Mouse (Mus musculus): ENCODE data around the gene Aig1.

The Aig1 gene

DNA sequence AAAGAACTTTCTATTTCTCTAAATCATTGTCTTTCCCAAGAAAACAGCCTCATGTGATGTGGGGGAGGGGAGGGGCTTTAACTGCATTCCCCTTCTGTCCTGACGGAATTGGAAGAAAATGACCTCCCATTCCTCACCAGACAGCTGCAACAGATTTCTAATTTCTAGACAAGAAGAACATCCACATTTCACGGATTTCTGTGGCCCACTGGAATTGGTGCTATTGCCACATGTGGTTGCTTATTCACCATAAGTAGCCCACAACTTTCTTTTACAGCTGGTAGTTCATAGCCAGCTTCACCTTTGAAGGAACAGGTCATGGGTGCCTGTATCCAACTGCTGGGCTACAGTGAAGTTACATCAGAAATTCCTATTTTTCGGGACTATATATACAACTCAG, 93.9 kb downstream of the Aig1 start:
- no peak for DNase-seq

DNA sequence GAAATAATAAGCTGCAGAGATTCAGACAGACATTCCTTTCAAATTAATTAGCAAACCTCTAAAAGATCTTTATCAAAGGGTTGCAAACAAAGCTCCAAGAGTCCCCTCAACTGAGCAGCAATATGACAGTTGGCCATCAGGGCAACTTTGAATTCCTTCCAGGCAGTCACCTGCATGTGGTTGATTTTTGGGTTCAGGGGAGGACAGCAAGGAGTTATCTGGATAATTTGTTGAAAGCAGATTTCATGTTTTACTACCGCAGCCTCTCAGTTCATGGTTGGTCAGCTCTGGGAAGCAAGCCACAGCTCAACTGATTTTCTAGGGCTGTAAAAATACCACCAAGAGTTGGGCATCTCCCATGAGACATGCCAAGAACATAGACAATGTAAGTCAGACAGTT, 98.1 kb downstream of the Aig1 start:
- DNase-seq = no peak

DNA sequence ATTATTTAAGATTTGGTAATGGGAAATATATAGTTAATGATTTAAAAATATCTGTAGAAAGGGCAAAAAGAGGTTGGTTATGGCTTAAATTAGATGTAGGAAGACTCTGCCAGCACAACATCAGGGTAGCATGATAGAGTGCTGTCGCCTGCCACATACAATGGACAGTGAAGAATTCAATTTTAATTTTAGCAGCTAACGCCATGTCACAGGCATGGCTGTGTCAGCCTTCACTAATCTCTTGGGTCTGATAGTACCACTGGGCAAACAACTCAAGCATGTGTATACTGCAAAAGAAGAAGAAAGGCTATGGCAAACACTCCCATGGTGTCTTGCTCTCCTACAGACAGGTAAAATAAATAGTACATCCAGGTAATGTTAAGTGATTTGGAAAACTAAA, 99.0 kb downstream of the Aig1 start:
- no peak for DNase-seq

DNA sequence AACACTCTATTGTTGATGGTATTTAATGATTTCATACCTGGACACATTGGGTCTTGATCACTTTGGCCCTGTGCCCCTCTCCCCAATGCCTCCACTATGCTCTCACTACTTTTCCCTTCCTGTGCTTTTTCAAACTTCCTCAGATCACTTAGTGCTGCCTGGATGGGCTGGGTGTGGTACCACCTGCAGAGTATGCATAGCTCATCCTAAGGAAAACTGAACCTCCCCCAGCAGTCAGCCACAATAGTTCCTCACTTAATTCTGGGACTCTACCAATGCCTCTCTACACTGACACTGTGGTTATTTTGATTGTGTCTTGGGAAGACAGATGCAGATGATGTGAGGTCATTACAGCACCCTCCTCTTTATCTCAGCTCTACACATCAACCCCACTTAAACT, 99.9 kb downstream of the Aig1 start:
- no peak for DNase-seq

DNA sequence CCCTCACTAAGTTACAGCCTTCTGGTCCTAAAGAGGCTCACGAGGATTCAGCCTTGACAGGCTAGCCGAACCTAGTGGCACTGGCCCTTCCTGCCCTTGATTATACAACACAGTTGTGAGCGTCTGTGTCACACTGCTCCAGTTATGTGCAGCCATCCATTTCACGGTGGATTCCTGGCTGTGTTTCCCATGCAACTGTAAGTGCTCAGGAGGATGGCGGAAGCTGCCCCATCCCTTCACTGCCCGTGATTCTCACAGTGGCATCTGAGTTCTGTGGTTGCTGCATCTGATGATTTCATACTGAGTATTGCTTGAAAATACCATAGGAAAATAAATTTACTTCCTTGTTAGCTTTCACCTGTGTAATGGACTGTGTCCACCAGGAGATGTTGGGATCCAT, 101.7 kb downstream of the Aig1 start:
- DNase-seq = no peak

DNA sequence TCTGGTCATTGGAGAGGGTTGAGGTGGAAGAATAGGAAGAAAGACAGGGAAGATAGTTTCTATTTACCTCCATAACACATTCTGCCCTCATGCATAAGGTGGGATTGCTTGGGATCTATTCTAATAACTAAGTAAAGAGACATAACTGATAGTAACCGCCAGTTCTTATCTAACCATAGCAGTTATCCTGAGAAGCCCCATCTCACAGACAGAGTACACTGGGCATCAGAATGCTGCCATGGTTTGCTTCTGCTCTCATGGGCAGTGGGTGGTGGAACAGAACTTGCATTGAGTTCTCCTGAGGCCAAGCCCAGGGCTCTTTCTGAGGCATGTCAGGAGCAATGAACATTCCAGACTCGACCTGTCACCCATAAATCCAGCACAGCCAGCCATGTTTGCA, 105.6 kb downstream of the Aig1 start:
- DNase-seq = no peak

DNA sequence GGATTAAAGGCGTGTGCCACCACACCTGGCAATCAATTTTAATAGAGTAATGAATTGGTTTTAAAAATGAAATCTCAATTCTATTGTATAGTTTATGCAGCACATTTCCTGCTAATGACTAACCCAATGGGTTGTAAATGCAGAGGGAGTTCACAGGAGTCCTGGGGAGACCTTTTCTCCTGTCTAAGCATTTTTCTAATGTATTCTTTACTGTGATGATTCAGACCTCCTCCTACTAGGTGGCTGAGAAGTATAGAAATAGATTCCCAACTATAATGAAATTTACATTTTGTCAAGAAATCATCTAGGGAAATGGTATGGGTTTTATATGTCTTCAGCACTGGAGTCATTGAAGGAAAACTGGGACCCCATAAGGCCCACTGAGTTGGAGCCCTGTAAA, 114.1 kb downstream of the Aig1 start:
- DNase-seq = no peak

DNA sequence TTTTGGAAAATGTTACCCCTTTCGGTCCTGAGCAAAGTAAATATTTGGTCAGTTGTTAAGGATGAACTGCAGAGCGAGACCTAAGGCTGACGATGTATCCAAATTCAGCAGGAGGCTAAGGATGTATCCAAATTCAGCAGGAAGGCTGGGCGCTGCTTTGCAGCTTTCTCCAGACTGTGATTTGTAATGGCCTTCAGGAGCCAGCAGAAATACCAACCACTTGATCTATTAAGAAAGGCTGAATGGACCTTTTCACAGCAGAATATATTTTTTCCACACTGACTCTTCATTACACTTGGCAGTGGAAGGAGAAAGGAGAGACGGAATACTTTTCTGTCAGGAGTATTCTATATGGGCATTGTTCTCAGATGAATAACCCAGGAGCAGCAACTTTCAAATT, 115.0 kb downstream of the Aig1 start:
- no peak for DNase-seq

DNA sequence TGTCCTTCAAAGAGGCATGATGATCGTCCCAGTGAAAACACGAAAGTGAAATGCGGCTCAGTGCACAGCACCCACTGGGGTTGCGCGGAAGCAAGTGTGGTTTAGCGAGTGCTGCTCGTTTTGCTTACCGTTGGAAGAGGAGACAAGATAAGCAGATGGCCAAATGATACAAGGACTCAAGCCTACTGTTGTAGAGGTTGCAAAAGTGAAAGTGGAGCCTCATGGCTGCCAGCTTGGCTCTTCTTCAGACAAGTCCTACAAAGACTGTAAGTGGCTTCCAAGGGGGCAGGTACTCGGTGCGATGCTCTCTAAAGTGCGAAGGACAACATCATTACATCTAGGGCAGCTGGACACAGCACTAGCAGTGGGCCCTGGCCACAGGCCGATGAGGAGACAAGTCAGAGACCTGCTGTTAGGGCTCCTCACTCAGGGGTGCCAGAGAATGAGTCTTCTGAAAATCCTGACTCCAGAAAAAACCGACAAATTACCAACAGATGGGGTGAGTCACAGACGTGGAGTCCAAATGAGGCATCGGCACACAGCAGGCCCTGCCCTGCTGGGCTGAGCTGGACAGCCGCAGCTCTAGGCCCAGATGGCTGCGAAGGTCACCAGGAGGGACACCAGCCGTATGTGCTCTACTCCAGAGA, 129.2 kb downstream of the Aig1 start:
- no peak for DNase-seq

DNA sequence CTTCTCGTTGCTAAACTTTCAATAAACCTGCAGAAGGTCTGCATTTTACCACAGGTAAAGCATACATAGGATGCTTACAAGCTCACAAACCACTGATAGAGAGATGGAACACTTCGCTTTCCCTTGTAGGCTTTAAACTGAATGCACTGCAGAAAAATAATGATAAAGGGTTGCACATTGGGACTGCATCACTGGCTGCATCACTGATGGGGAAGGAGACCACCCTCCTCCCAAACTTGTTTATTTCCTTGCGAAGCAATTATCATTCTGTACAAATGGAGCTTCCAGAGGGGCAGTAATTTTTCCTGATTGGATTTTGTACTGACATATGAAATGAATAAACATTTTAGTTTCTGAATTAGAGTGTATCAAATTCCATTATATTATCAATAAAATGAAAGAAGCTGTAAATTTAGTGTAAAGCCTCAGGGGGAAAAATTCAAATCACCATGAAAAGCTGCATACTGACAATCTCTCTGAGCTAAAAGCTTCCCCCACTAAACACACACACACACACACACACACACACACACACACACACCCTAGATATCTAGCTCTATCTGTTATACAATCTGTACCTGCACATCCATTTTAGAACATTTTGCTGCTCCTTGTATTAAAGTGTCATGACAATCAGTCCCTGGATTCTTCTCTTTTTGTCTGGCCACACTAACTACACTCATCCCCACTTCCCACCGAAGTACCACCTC, 138.6 kb downstream of the Aig1 start:
- DNase-seq = no peak

DNA sequence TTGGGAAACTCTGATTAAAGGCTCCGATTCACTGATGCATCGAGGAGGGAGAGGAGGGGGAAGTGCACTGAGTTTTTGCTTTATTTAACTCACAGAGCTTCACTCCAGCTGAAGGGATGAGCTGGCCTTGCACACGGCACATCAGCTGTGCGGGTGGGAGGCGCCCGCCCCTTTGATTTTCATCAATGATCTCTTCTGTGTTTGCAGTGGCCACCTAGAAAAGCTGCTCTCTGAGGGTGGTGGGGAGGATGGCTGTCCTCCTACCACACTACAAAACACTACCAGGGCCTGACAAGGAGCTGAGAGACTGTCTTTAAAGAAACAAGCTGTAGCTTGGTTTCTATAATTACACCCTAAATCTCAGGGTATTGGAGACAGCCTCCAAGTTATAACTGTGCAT, 141.1 kb downstream of the Aig1 start:
- DNase-seq = no peak

DNA sequence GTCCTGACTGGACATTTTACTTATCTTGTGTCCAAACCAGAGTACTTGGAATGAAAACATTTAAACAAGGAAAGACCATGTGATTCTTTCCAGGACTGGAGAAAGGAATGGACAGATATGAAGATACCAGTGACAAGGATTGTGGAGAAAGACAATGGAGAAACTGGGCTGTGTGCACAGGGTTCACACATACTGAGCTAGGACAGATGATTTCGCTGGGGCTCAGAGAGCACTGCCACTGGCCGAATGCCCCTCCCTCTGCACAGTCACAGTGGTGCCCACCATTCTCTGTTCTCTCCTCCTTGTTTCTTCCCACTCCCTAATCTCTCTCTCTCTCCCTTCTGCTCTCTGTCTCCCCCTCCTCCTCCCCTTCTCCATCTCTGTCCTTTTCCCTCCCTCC, 142.6 kb downstream of the Aig1 start:
- DNase-seq = no peak

DNA sequence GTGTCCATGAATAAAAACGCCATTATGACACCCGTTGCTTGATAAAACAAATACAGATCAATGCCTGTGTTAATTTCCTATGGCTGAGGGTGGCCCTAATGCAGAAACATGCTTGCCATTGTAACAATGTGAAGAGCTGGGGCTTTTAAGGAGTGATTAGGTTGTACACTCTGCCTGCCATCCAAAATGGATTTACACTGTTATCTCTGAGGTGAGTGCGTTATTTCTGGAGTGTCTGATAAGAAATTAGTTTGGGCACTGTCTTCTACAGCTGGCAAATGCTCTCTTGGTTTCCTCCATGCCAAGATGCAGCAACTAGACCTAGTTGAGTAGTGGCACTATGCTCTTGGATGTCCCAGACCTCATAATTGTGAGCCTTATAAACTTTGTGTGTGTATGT, 143.5 kb downstream of the Aig1 start:
- no peak for DNase-seq

DNA sequence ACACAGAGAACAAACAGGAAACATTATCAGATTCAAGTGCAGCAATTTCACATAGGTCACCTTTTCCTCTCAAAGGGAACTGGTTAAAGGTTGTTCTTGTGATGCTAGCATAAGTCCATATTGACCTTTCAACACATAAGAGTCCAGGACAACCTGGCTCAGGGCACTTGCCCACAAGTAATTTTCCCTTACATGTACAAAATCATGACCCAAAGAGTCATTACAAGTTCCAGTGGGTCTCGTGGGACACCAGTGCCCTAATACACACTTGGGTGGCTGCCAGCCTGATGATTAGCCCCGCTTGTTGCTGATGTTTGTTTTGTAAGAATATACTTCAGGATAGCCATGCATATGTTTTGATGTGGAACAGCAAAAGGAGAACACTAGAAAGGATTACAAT, 152.6 kb downstream of the Aig1 start:
- no peak for DNase-seq

DNA sequence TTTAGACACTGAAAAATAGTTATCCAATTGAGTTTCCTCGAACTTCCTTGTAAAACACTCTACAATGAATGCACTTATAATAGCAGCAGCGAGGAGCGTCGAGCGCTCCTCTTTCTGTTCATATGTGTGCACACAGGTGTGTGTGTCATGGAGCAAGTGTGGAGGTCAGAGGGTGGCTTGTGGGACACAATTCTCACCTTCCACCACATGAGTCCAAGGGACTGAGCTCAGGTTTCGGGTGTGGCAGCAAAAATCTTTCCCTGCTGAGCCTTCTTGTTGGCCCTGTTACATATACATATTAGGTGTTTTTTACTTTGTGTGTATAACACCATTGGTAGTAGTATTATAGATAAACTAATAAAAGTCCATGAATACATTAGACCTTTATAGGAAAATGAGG, 153.2 kb downstream of the Aig1 start:
- DNase-seq = no peak

DNA sequence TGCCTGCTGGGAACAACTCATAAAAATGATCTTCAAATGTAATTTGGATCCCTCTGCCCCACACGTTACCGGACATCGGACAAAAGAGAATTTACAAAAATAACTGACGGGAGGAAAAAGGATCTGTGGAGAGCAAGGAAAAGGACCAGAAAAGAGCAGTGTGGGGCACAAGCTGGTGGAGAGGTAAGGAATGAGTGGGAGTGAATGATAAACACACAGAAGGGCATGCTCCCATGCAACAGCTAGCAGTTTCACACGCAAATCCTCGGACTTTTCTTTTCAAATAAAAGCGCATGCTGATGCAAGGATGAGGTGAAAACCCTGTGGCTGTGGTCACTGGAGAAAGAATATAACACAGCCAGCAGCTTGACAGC, 153.9 kb downstream of the Aig1 start:
- no peak for DNase-seq

DNA sequence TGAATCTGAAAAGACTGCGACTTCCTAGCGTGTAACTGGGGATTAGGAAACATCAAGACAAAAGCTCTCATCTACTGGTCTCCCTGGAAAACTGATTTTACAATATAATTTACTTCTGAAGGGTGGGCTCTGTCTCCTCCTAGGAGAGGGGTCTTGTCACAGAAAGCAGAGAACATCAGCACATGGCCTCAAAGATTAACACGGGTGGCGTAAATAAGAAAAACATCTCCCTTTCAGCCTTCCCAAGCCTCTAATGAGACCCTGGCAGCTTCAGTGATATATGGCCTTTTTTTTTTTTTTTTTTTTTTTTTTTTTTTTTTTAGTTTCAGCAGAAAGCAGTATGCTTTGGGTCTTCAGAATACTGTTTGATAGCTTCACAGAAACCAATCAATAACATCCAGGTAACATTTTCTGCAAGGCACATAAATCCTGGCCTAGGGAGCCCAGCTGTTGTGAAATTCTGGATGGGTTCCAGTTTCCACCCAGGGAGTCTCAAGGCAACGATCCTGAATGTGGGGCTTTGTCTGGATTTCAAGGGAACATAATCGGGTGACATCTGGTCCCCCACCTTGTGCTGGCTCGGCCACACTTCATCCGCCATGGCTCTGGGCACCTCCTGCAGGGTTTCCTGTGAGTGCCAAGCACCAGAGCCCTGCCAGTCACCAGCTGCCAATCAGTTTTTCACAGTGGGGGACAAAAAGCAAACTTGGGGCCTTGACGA, 154.4 kb downstream of the Aig1 start:
- no peak for DNase-seq

DNA sequence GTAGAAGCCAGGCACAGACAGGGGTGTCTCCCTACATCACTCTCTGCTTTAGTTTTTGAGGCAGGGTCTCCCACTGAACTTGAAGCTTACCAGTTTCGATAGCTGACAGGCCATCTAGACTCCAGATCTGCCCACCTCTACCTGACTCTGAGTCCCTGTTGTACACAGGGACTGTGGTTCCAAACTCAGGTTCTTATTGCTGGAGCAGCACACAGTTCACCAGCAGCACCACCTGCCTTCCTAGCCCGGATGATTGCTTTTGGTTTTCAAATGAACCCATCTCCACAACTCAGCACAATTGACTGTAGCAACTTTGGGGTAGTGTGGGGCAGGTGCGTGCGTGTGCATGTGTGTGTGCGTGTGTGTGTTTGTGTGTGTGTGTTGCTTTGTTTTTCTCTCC, 155.1 kb downstream of the Aig1 start:
- no peak for DNase-seq

DNA sequence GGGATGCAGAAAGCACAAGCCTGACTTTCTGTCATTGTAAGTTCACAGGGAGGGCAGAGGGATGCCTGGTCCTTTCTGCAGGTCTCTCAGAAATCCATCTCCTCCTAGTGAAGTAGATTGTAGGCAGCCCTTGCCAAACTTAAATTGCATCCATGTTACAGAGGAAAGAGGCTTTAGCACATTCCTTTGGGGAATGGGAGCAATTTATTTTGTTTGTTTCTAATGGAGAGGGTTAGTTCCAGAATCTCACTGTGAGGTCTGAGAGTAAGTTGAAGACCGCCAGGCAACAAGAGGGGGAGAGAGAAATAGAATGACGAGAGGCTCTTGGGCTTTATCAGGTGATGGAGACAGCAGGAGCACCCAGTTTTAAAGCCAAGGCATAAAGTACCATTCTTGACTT, 155.7 kb downstream of the Aig1 start:
- DNase-seq = no peak

DNA sequence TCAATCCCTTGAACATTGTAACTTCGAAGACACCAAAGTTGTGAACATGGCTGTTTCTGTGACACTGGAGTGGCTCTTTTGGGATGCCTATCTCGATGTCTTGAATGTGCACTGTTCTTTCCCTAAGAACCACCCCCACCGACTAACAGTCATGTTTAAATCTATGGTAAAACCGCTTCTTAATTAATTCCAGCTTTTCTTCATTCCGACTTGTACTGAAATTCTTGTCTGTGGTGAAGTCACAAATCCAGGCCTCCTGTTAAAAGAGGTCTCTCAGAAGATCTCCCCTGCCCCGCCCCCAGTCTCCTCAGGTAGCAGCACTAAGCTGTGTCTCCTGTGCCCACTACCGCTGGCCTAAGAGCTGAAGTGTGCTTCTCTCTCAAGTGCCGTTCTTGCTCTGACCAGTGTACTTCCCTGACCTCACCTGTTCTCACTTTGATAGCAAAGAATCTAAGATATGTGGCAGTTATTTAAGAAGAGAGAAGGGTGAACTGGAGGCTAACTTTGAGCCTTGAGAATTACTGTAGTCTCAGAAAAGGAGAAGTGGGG, 157.4 kb downstream of the Aig1 start:
- DNase-seq = no peak

DNA sequence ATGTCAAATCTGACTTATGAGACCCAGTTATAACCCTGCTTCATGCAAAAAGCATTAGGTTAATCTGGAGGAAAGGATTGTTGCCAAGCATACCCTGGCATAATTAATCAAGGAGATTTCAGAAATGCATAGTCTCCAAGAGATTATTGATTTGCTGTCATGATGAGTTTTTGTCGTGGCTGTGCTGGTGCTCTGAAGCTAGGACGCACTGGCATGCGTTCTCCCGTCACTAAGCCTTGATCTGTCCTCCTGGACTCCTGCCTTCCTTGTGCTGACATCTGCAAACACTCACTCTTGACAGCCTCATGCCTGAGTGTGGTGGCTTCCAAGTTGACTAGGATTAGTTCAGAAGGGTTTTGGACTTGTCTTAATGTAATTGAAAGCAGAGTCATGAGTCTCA, 163.0 kb downstream of the Aig1 start:
- DNase-seq = no peak

DNA sequence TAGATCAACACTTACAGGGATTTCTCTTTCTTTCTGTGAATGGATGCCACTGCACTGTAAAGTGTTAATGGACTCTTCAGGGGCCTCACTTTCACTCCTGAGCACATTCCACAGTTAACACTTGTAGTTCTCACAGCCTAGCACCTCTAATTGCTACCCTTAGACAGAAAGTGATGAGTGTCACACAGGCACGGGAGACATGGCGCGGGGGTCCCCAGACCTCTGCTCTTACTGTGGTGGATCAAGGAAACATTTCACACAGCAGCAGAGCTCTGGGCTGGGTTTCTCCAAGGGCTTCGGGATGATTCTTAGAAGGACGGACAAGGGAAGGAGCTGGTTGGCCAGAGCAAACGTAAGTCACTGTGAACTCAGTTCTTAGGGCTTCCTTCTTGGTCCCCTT, 166.1 kb downstream of the Aig1 start:
- DNase-seq = no peak

DNA sequence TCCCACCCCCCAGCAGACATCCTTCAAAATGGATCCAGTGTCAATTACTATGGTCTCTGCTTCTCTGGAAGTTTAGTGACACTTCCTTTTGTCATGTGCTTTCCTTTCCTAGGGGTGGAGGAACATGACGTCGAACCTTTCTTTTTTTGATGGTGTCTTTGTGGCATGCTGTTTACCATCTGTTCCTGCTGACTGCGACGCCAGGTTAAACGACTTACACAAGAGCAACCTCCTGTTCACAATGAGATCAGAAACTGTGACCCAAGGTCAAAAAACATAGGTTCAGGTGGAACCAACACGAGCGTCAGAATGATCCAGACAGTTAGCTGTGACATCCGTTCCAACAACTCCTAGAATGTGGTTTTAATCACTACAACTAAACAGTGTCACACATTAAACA, 166.7 kb downstream of the Aig1 start:
- DNase-seq = no peak

DNA sequence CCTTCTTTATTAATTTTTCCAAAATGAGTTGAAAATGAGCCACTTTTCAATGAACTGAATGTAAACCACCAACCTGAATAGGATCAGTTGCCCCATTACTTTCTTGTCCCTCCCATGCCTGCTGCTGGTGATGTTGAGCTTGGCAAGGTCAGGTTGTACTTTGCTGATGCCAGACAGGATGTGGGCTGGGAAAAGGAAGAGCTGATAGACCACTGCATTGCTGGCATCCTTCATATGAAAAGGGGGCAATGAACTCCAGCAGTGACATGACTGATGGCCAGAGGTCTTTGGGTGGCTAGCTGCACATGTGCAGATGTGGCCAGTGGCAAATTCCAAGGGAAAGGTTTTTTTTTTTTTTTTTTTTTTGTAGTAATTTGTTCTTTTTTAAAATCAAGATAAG, 172.5 kb downstream of the Aig1 start:
- no peak for DNase-seq
